Mouse (Mus musculus) myocyte (in vitro differentiated cells): ENCODE measurements around the gene Galnt18. TPM values are rescaled to one million over a fixed set of nuclear protein-coding genes. Genes with fewer than 3 reads are reported as not detected.

Experiments
- H3K27me3 ChIP-seq: one replicate; pipeline ENCODE4 v1.6.1; 2011; ENCODE audit not compliant: control insufficient read depth, insufficient read depth, insufficient read length
- H3K36me3 ChIP-seq: one replicate; pipeline ENCODE4 v1.6.1; 2011; ENCODE audit not compliant: control insufficient read depth, insufficient read depth
- H3K4me2 ChIP-seq: one replicate; pipeline ENCODE4 v1.6.1; 2011; ENCODE audit warnings: low read depth, control low read depth
- H3K4me3 ChIP-seq: one replicate; pipeline ENCODE4 v1.5.1; 2011; ENCODE audit warnings: mild to moderate bottlenecking, control low read depth, moderate library complexity
- H3K79me2 ChIP-seq: one replicate; pipeline ENCODE4 v1.6.1; 2011; ENCODE audit not compliant: control insufficient read depth, insufficient read depth
- H3ac ChIP-seq: one replicate; pipeline ENCODE4 v1.6.1; 2011; ENCODE audit not compliant: control insufficient read depth, insufficient read length
- CEBPB ChIP-seq: IDR thresholded peaks from 2 replicates; pipeline ENCODE4 v1.6.1; 2011; ENCODE audit warnings: mild to moderate bottlenecking, moderate library complexity; ENCODE audit not compliant: poor library complexity, insufficient read depth, severe bottlenecking
- E2F4 ChIP-seq: IDR thresholded peaks from one replicate; pipeline ENCODE4 v1.6.1; 2011; ENCODE audit warnings: mild to moderate bottlenecking, control low read depth, moderate library complexity; ENCODE audit not compliant: insufficient read depth
- MAX ChIP-seq: IDR thresholded peaks from one replicate; pipeline ENCODE4 v1.6.1; 2011; ENCODE audit warnings: low read depth, mild to moderate bottlenecking, control low read depth
- MYOD1 ChIP-seq, 3 experiments: IDR thresholded peaks; one replicate each; pipeline ENCODE4 v1.6.1; 2011; ENCODE audit warnings: control low read depth in 2 of 3, low read depth in 2 of 3, mild to moderate bottlenecking in 2 of 3, moderate library complexity in 1 of 3; ENCODE audit not compliant: insufficient read length in 2 of 3, control insufficient read depth in 1 of 3
- MYOG ChIP-seq, 3 experiments: IDR thresholded peaks; one replicate each; pipeline ENCODE4 v1.6.1; 2011; ENCODE audit warnings: control low read depth in 2 of 3, low read depth in 2 of 3, mild to moderate bottlenecking in 2 of 3; ENCODE audit not compliant: insufficient read length in 2 of 3, control insufficient read depth in 1 of 3, insufficient read depth in 1 of 3
- POLR2A ChIP-seq: IDR thresholded peaks from one replicate; pipeline ENCODE4 v1.6.1; 2011; ENCODE audit warnings: low read depth, mild to moderate bottlenecking, control low read depth, moderate library complexity; ENCODE audit not compliant: insufficient read length
- POLR2AphosphoS2 ChIP-seq: IDR thresholded peaks from one replicate; pipeline ENCODE4 v1.6.1; 2011; ENCODE audit warnings: low read depth, control low read depth; ENCODE audit not compliant: insufficient read length
- REST ChIP-seq: IDR thresholded peaks from one replicate; pipeline ENCODE4 v1.6.1; 2011; ENCODE audit warnings: mild to moderate bottlenecking, control low read depth, moderate library complexity; ENCODE audit not compliant: insufficient read depth, insufficient read length
- SRF ChIP-seq: IDR thresholded peaks from one replicate; pipeline ENCODE4 v1.6.1; 2011; ENCODE audit warnings: low read depth; ENCODE audit not compliant: control insufficient read depth, insufficient read length
- TCF12 ChIP-seq: IDR thresholded peaks from one replicate; pipeline ENCODE4 v1.6.1; 2011; ENCODE audit warnings: mild to moderate bottlenecking, control low read depth; ENCODE audit not compliant: poor library complexity, insufficient read depth, severe bottlenecking
- TCF3 ChIP-seq: IDR thresholded peaks from one replicate; pipeline ENCODE4 v1.6.1; 2011; ENCODE audit warnings: low read depth, control low read depth; ENCODE audit not compliant: insufficient read length
- USF1 ChIP-seq: IDR thresholded peaks from one replicate; pipeline ENCODE4 v1.6.1; 2011; ENCODE audit warnings: low read depth, mild to moderate bottlenecking, control low read depth, moderate library complexity
- polyA plus RNA-seq: library from polyadenylated mRNA; unstranded; fragments of >200 nt; fragmentation: generic; extraction: Trizol; gene quantifications from one replicate; pipeline ENCODE4 v1.2.1, GENCODE M21; 2012; ENCODE audit warnings: missing spikeins

Galnt18 gene
- polyA plus RNA-seq, 1 experiment: 16.4 TPM

GRCm38 (mm10) chr7:111680108-111680507 is 99.7 kb downstream of the Galnt18 start:
- Histone ChIP-seq H3K27me3 (no peaks in the 10 kb centered on the region), H3K4me2 (no peak overlapping the region), H3K4me3 (no peak overlapping the region), H3K36me3 (no peaks in the 10 kb centered on the region), H3ac (no peak overlapping the region), H3K79me2 (no peaks in the 10 kb centered on the region)
- no peak for TF ChIP-seq MAX
- TF ChIP-seq POLR2AphosphoS2: no peak
- no peak for TF ChIP-seq E2F4
- TF ChIP-seq MYOG (IDR thresholded peaks at IDR 0.05; ENCODE audit: control insufficient read depth in 1 of 3, insufficient read depth in 1 of 3, insufficient read length in 2 of 3, low read depth in 2 of 3): no peak
- TF ChIP-seq TCF3: no peak
- TF ChIP-seq TCF12: no peak
- TF ChIP-seq SRF: no peak
- no peak for TF ChIP-seq REST
- no peak for TF ChIP-seq CEBPB
- TF ChIP-seq MYOD1 (IDR thresholded peaks at IDR 0.05; ENCODE audit: control insufficient read depth in 1 of 3, insufficient read length in 2 of 3, low read depth in 2 of 3): no peak
- no peak for TF ChIP-seq POLR2A
- no peak for TF ChIP-seq USF1

- no peaks in the 10 kb centered on the region for H3K27me3 ChIP-seq
- H3K4me2 ChIP-seq: no peak overlapping the region
- no peaks in the 10 kb centered on the region for H3K36me3 ChIP-seq
- H3ac ChIP-seq: no peak overlapping the region
- H3K79me2 ChIP-seq: no peaks in the 10 kb centered on the region
- H3K4me3 ChIP-seq: no peak overlapping the region
- TF ChIP-seq REST (no peak), E2F4 (no peak), MAX (no peak), POLR2AphosphoS2 (no peak), CEBPB (no peak), SRF (no peak), MYOD1 (IDR thresholded peaks at IDR 0.05; ENCODE audit: control insufficient read depth in 1 of 3, insufficient read length in 2 of 3, low read depth in 2 of 3) (no peak), POLR2A (no peak), MYOG (IDR thresholded peaks at IDR 0.05; ENCODE audit: control insufficient read depth in 1 of 3, insufficient read depth in 1 of 3, insufficient read length in 2 of 3, low read depth in 2 of 3) (no peak), TCF3 (no peak), TCF12 (no peak), USF1 (no peak)
Observed at GRCm38 (mm10) chr7:111676483-111676882, 103.3 kb downstream of the Galnt18 start.

GRCm38 (mm10) chr7:111672467-111672866 is 107.3 kb downstream of the Galnt18 start:
- Histone ChIP-seq H3K36me3 (no peaks in the 10 kb centered on the region), H3ac (no peak overlapping the region), H3K27me3 (no peaks in the 10 kb centered on the region), H3K4me3 (no peak overlapping the region), H3K79me2 (no peaks in the 10 kb centered on the region), H3K4me2 (no peak overlapping the region)
- no peak for TF ChIP-seq MYOG (IDR thresholded peaks at IDR 0.05; ENCODE audit: control insufficient read depth in 1 of 3, insufficient read depth in 1 of 3, insufficient read length in 2 of 3, low read depth in 2 of 3)
- no peak for TF ChIP-seq SRF
- no peak for TF ChIP-seq TCF12
- no peak for TF ChIP-seq MYOD1 (IDR thresholded peaks at IDR 0.05; ENCODE audit: control insufficient read depth in 1 of 3, insufficient read length in 2 of 3, low read depth in 2 of 3)
- no peak for TF ChIP-seq TCF3
- TF ChIP-seq CEBPB: no peak
- no peak for TF ChIP-seq POLR2A
- no peak for TF ChIP-seq POLR2AphosphoS2
- TF ChIP-seq E2F4: no peak
- TF ChIP-seq MAX: no peak
- TF ChIP-seq REST: no peak
- TF ChIP-seq USF1: no peak

GRCm38 (mm10) chr7:111663139-111664073 is 116.4 kb downstream of the Galnt18 start:
- H3K4me2 ChIP-seq: no peak overlapping the region
- no peaks in the 10 kb centered on the region for H3K27me3 ChIP-seq
- H3K4me3 ChIP-seq: no peak overlapping the region
- H3K36me3 ChIP-seq: no peaks in the 10 kb centered on the region
- no peak overlapping the region for H3ac ChIP-seq
- TF ChIP-seq POLR2A: no peak
- no peak for TF ChIP-seq TCF12
- no peak for TF ChIP-seq MYOG (IDR thresholded peaks at IDR 0.05; ENCODE audit: control insufficient read depth in 1 of 3, insufficient read depth in 1 of 3, insufficient read length in 2 of 3, low read depth in 2 of 3)
- no peak for TF ChIP-seq USF1
- TF ChIP-seq SRF: no peak
- no peak for TF ChIP-seq CEBPB
- TF ChIP-seq MAX: no peak
- TF ChIP-seq MYOD1 (IDR thresholded peaks at IDR 0.05; ENCODE audit: control insufficient read depth in 1 of 3, insufficient read length in 2 of 3, low read depth in 2 of 3): no peak
- no peak for TF ChIP-seq REST
- no peak for TF ChIP-seq POLR2AphosphoS2
- H3K79me2 ChIP-seq: no peaks in the 10 kb centered on the region
